Mouse (Mus musculus) bone marrow macrophage, adult 2 months (primary cell): Measurements from ENCODE around the gene Plcd4.

Source experiments
- CTCF ChIP-seq: IDR thresholded peaks from 2 replicates; pipeline ENCODE4 v1.5.1; 2012; ENCODE audit warnings: low read depth, mild to moderate bottlenecking, low read length, moderate library complexity
- POLR2A ChIP-seq: IDR thresholded peaks from 2 replicates; pipeline ENCODE4 v1.6.1; 2012; ENCODE audit warnings: mild to moderate bottlenecking, low read depth, low read length, borderline replicate concordance

- TF ChIP-seq CTCF: no peak
- TF ChIP-seq POLR2A: no peak
These were observed 41.6 kb upstream of the Plcd4 start for GRCm38 (mm10) chr1:74501106-74501505.
